ENCODE assay signal across 17 mouse cellular contexts in genomic region chr11:88240275-88240674, GRCm38 (mm10). TPM values are rescaled to one million over a fixed set of nuclear protein-coding genes. Genes with fewer than 3 reads are reported as not detected.
A peak's percentile ranks its signal among the peaks of the same experiment; 100 is the strongest.
DNase-seq lines count a peak whose midpoint lies in the region; ATAC-seq and TF ChIP-seq lines count a peak whose summit lies in the region.
"Had no signal": no experiment of that assay in that cellular context is flagged by ENCODE, and none has a peak within 500 bp of the region (broad histone marks: within the 10 kb centered on the region; RNA-seq: fewer than 3 reads in every experiment).

No protein-coding gene starts in this region.

- H3K9me3 ChIP-seq in forebrain, embryonic 11.5 days (ENCODE audit: control insufficient read depth, low read length) = no peaks in the 10 kb centered on the region
- H3K9me3 ChIP-seq in forebrain, postnatal 0 days (ENCODE audit: low read length) = no peaks in the 10 kb centered on the region
- no peaks in the 10 kb centered on the region for H3K9me3 ChIP-seq in hindbrain, embryonic 12.5 days (replicated peaks)
- H3K9me3 ChIP-seq in midbrain, embryonic 15.5 days = no peaks in the 10 kb centered on the region
- H3K9me3 ChIP-seq: heart, embryonic 15.5 days; liver, embryonic 15.5 days had no signal

- H3K9ac ChIP-seq in forebrain, embryonic 11.5 days (ENCODE audit: low read length) = no peak overlapping the region
- H3K9ac ChIP-seq in forebrain, postnatal 0 days = no peak overlapping the region
- no peak overlapping the region for H3K9ac ChIP-seq in hindbrain, embryonic 12.5 days
- H3K9ac ChIP-seq in midbrain, embryonic 15.5 days = no peak overlapping the region
- H3K9ac ChIP-seq: heart, embryonic 15.5 days; liver, embryonic 15.5 days had no signal

- H3K27ac ChIP-seq in forebrain, embryonic 11.5 days (ENCODE audit: low read depth, low read length) = peak overlapping the region; percentile 60
- H3K27ac ChIP-seq in forebrain, postnatal 0 days (ENCODE audit: low read depth, low read length) = no peak overlapping the region
- H3K27ac ChIP-seq in brown adipose tissue, adult 24 weeks (replicated peaks; ENCODE audit: low read depth, low read length) = peak overlapping the region; percentile 39; the same call in 1 of the 2 replicates
- H3K27ac ChIP-seq in hindbrain, embryonic 12.5 days = peak overlapping the region; percentile 71
- peak overlapping the region; percentile 55; the same call in 1 of the 2 replicates for H3K27ac ChIP-seq in midbrain, embryonic 15.5 days
- H3K27ac ChIP-seq: heart, embryonic 15.5 days; layer of hippocampus, adult 2 months; liver, embryonic 15.5 days had no signal

- peak; percentile 64 for DNase-seq in forebrain, embryonic 11.5 days (ENCODE audit: low spot score)
- DNase-seq in forebrain, postnatal 0 days = no peak
- DNase-seq in ovary, postnatal 14 days (ENCODE audit: low spot score) = no peak
- DNase-seq in lung, postnatal 10 days = no peak
- no peak for DNase-seq in B cell, adult 2 months
- DNase-seq: adrenal gland, postnatal 36 days; cerebellum, adult 11 months; lung, postnatal 4 days had no signal

- no peak for TF ChIP-seq CTCF in forebrain, postnatal 0 days (IDR thresholded peaks at IDR 0.05; ENCODE audit: low read depth)

- WGBS in forebrain, embryonic 11.5 days = 46% methylated on average over 10 of the region's 10 CpGs
- WGBS in forebrain, postnatal 0 days = 48% methylated on average over 10 of the region's 10 CpGs
- 46% methylated on average over 10 of the region's 10 CpGs for WGBS in hindbrain, embryonic 12.5 days
- 36% methylated on average over 10 of the region's 10 CpGs for WGBS in midbrain, embryonic 15.5 days

- no peak; the same call in 1 of the 2 replicates for ATAC-seq in forebrain, embryonic 11.5 days (replicated peaks; ENCODE audit: low FRiP score)
- no peak; the same call in 1 of the 2 replicates for ATAC-seq in forebrain, postnatal 0 days
- peak; percentile 2; the same call in 1 of the 2 replicates for ATAC-seq in hindbrain, embryonic 12.5 days (ENCODE audit: low FRiP score)
- 0 out of 2 replicates have a peak, but pooled peaks have one; percentile 9 for ATAC-seq in midbrain, embryonic 15.5 days (replicated peaks)
- ATAC-seq: intestine, embryonic 16.5 days had no signal

- peaks cover 21% of the 10 kb centered on the region for H3K4me1 ChIP-seq in forebrain, embryonic 11.5 days (replicated peaks; ENCODE audit: control insufficient read depth, insufficient read depth, low read length)
- no peaks in the 10 kb centered on the region for H3K4me1 ChIP-seq in forebrain, postnatal 0 days (ENCODE audit: insufficient read depth)
- no peaks in the 10 kb centered on the region for H3K4me1 ChIP-seq in brown adipose tissue, adult 24 weeks (ENCODE audit: control insufficient read depth, insufficient read depth, insufficient read length, low read length)
- H3K4me1 ChIP-seq in hindbrain, embryonic 12.5 days = peaks cover 53% of the 10 kb centered on the region
- H3K4me1 ChIP-seq in midbrain, embryonic 15.5 days = peaks cover 38% of the 10 kb centered on the region

- H3K27me3 ChIP-seq in forebrain, embryonic 11.5 days (ENCODE audit: control insufficient read depth, insufficient read depth, low read length) = peaks cover 6% of the 10 kb centered on the region; the same call in 1 of the 2 replicates
- no peaks in the 10 kb centered on the region for H3K27me3 ChIP-seq in forebrain, postnatal 0 days (ENCODE audit: insufficient read depth, low read length)
- no peaks in the 10 kb centered on the region for H3K27me3 ChIP-seq in hindbrain, embryonic 12.5 days
- no peaks in the 10 kb centered on the region for H3K27me3 ChIP-seq in midbrain, embryonic 15.5 days (replicated peaks)
- H3K27me3 ChIP-seq: heart, embryonic 15.5 days; liver, embryonic 15.5 days had no signal

- no peaks in the 10 kb centered on the region for H3K36me3 ChIP-seq in forebrain, embryonic 11.5 days (ENCODE audit: control insufficient read depth, insufficient read depth, low read length)
- H3K36me3 ChIP-seq in forebrain, postnatal 0 days (ENCODE audit: insufficient read depth) = no peaks in the 10 kb centered on the region
- H3K36me3 ChIP-seq in hindbrain, embryonic 12.5 days = no peaks in the 10 kb centered on the region
- no peaks in the 10 kb centered on the region for H3K36me3 ChIP-seq in midbrain, embryonic 15.5 days (replicated peaks)
- H3K36me3 ChIP-seq: heart, embryonic 15.5 days; liver, embryonic 15.5 days had no signal

- H3K4me3 ChIP-seq in forebrain, embryonic 11.5 days (ENCODE audit: low read depth, low read length) = no peak overlapping the region
- H3K4me3 ChIP-seq in forebrain, postnatal 0 days (ENCODE audit: low read depth, low read length) = no peak overlapping the region
- H3K4me3 ChIP-seq in brown adipose tissue, adult 24 weeks (ENCODE audit: insufficient read depth, low read depth, low read length) = no peak overlapping the region
- H3K4me3 ChIP-seq in hindbrain, embryonic 12.5 days = no peak overlapping the region
- H3K4me3 ChIP-seq in midbrain, embryonic 15.5 days = no peak overlapping the region
- H3K4me3 ChIP-seq: heart, embryonic 15.5 days; layer of hippocampus, adult 2 months; liver, embryonic 15.5 days had no signal

- H3K4me2 ChIP-seq in forebrain, embryonic 11.5 days (ENCODE audit: low read depth, low read length, severe bottlenecking) = no peak overlapping the region
- no peak overlapping the region for H3K4me2 ChIP-seq in forebrain, postnatal 0 days (ENCODE audit: low read depth)
- H3K4me2 ChIP-seq in hindbrain, embryonic 12.5 days (replicated peaks) = no peak overlapping the region
- no peak overlapping the region for H3K4me2 ChIP-seq in midbrain, embryonic 15.5 days
- H3K4me2 ChIP-seq: heart, embryonic 15.5 days; liver, embryonic 15.5 days had no signal

RNA-seq across cellular contexts. Expression of gene Mrps23, which starts 36.1 kb away (rescaled TPM):
- polyA plus RNA-seq in forebrain, embryonic 11.5 days (2014; fragmentation: Nextera tagmentation; extraction: Ambion mirVana) = 70.8 and 71.7 TPM in 2 replicates
- 39.0 and 57.5 TPM in 2 replicates for total RNA-seq in forebrain, postnatal 0 days (2014; rRNA removed)
- 70.7 and 71.5 TPM in 2 replicates for polyA plus RNA-seq in forebrain, postnatal 0 days (2015; fragmentation: Nextera tagmentation; extraction: Ambion mirVana)
- polyA plus RNA-seq in brown adipose tissue, adult 24 weeks (2012; ENCODE audit: insufficient read depth, insufficient read length, missing spikeins) = 150 and 192 TPM in 2 replicates
- 57.4 and 66.8 TPM in 2 replicates for polyA plus RNA-seq in hindbrain, embryonic 12.5 days (2016; fragmentation: Nextera tagmentation; extraction: Ambion mirVana)
- 60.6 and 62.4 TPM in 2 replicates for polyA plus RNA-seq in midbrain, embryonic 15.5 days (2015; fragmentation: Nextera tagmentation; extraction: Ambion mirVana)

RNA-seq across cellular contexts. Expression of gene Ccdc182, which starts 53.6 kb away (rescaled TPM):
- 0.23 and 0.94 TPM in 2 replicates for polyA plus RNA-seq in forebrain, embryonic 11.5 days (2014; fragmentation: Nextera tagmentation; extraction: Ambion mirVana)
- not detected in 2 replicates for total RNA-seq in forebrain, postnatal 0 days (2014; rRNA removed)
- not detected in 2 replicates for polyA plus RNA-seq in forebrain, postnatal 0 days (2015; fragmentation: Nextera tagmentation; extraction: Ambion mirVana)
- polyA plus RNA-seq in brown adipose tissue, adult 24 weeks (2012; ENCODE audit: insufficient read depth, insufficient read length, missing spikeins) = not detected in 2 replicates
- 3.8 and 4.3 TPM in 2 replicates for polyA plus RNA-seq in hindbrain, embryonic 12.5 days (2016; fragmentation: Nextera tagmentation; extraction: Ambion mirVana)
- polyA plus RNA-seq in midbrain, embryonic 15.5 days (2015; fragmentation: Nextera tagmentation; extraction: Ambion mirVana) = 0.23 TPM in 2 replicates
- total RNA-seq: adrenal gland, postnatal 36 days; gastrocnemius, postnatal 4 days; layer of hippocampus, adult 2 months; left cerebral cortex, postnatal 36 days had no signal
- polyA plus RNA-seq: heart, embryonic 15.5 days; intestine, embryonic 16.5 days; liver, embryonic 15.5 days had no signal

Comparison
In these comparisons a context has a peak if more than half of its experiments do, and no peak if none do; other contexts are left out.
1. ATAC-seq: peak in hindbrain, embryonic 12.5 days (single experiment) and midbrain, embryonic 15.5 days (single experiment); none in forebrain, embryonic 11.5 days (single experiment) and forebrain, postnatal 0 days (single experiment).